Mouse (Mus musculus): ENCODE results near the gene Tcf7l1. TPM values are rescaled to one million over a fixed set of nuclear protein-coding genes. Genes with fewer than 3 reads are reported as not detected.

Gene Tcf7l1
- polyA plus RNA-seq, 1 experiment from 2014 or later: 13.6 TPM

- ATAC-seq (replicated peaks; ENCODE audit: extremely low read depth, insufficient read depth, low FRiP score): no peak
- H3K9ac ChIP-seq (ENCODE audit: low read length): no peak overlapping the region
- 51% methylated on average over 16 of the region's 16 CpGs for WGBS
- no peaks in the 10 kb centered on the region for H3K27me3 ChIP-seq (ENCODE audit: control insufficient read depth, insufficient read depth, low read length)
- H3K4me3 ChIP-seq (ENCODE audit: low read length): no peak overlapping the region
- H3K27ac ChIP-seq (ENCODE audit: low read length): no peak overlapping the region
- H3K36me3 ChIP-seq (ENCODE audit: control insufficient read depth, insufficient read depth): no peaks in the 10 kb centered on the region
- no peaks in the 10 kb centered on the region for H3K4me1 ChIP-seq (ENCODE audit: control insufficient read depth, insufficient read depth, low read length)
- H3K9me3 ChIP-seq (replicated peaks; ENCODE audit: control insufficient read depth, low read length): no peaks in the 10 kb centered on the region
- H3K4me2 ChIP-seq (ENCODE audit: low read depth, low read length): no peak overlapping the region
These were observed 6.4 kb upstream of the Tcf7l1 start for GRCm38 (mm10) chr6:72795444-72795843.

GRCm38 (mm10) chr6:72794870-72795269 is 5.8 kb upstream of the Tcf7l1 start:
- Histone ChIP-seq H3K27me3 (ENCODE audit: control insufficient read depth, insufficient read depth, low read length) (no peaks in the 10 kb centered on the region), H3K4me2 (ENCODE audit: low read depth, low read length) (no peak overlapping the region), H3K4me1 (ENCODE audit: control insufficient read depth, insufficient read depth, low read length) (peaks cover under 1% of the 10 kb centered on the region), H3K9ac (ENCODE audit: low read length) (no peak overlapping the region), H3K9me3 (replicated peaks; ENCODE audit: control insufficient read depth, low read length) (no peaks in the 10 kb centered on the region), H3K36me3 (ENCODE audit: control insufficient read depth, insufficient read depth) (no peaks in the 10 kb centered on the region), H3K27ac (ENCODE audit: low read length) (no peak overlapping the region), H3K4me3 (ENCODE audit: low read length) (no peak overlapping the region)
- ATAC-seq (replicated peaks; ENCODE audit: extremely low read depth, insufficient read depth, low FRiP score): no peak
- 53% methylated on average over 7 of the region's 7 CpGs for WGBS

- Histone ChIP-seq H3K9ac (ENCODE audit: low read length) (no peak overlapping the region), H3K27ac (ENCODE audit: low read length) (no peak overlapping the region), H3K4me1 (ENCODE audit: control insufficient read depth, insufficient read depth, low read length) (peaks cover 8% of the 10 kb centered on the region), H3K27me3 (ENCODE audit: control insufficient read depth, insufficient read depth, low read length) (no peaks in the 10 kb centered on the region), H3K4me3 (ENCODE audit: low read length) (no peak overlapping the region), H3K9me3 (replicated peaks; ENCODE audit: control insufficient read depth, low read length) (no peaks in the 10 kb centered on the region), H3K4me2 (ENCODE audit: low read depth, low read length) (no peak overlapping the region), H3K36me3 (ENCODE audit: control insufficient read depth, insufficient read depth) (no peaks in the 10 kb centered on the region)
- WGBS: 92% methylated on average over 8 of the region's 8 CpGs
- ATAC-seq (replicated peaks; ENCODE audit: extremely low read depth, insufficient read depth, low FRiP score): no peak
These were observed 3.6 kb upstream of the Tcf7l1 start for GRCm38 (mm10) chr6:72792641-72793040.

- Histone ChIP-seq H3K27me3 (ENCODE audit: control insufficient read depth, insufficient read depth, low read length) (no peaks in the 10 kb centered on the region), H3K27ac (ENCODE audit: low read length) (peak overlapping the region; percentile 81), H3K9ac (ENCODE audit: low read length) (peak overlapping the region; percentile 92), H3K4me1 (ENCODE audit: control insufficient read depth, insufficient read depth, low read length) (peaks cover 14% of the 10 kb centered on the region), H3K9me3 (replicated peaks; ENCODE audit: control insufficient read depth, low read length) (no peaks in the 10 kb centered on the region), H3K4me3 (ENCODE audit: low read length) (peak overlapping the region; percentile 84), H3K36me3 (ENCODE audit: control insufficient read depth, insufficient read depth) (no peaks in the 10 kb centered on the region), H3K4me2 (ENCODE audit: low read depth, low read length) (peak overlapping the region; percentile 93)
- peak; percentile 5; the same call in 1 of the 2 replicates for ATAC-seq (replicated peaks; ENCODE audit: extremely low read depth, insufficient read depth, low FRiP score)
- 1% methylated on average over 69 of the region's 69 CpGs for WGBS
These were observed 834 bp downstream of the Tcf7l1 start for GRCm38 (mm10) chr6:72787948-72788891.

- H3K4me1 ChIP-seq (ENCODE audit: control insufficient read depth, insufficient read depth, low read length): peaks cover 14% of the 10 kb centered on the region
- H3K9me3 ChIP-seq (replicated peaks; ENCODE audit: control insufficient read depth, low read length): no peaks in the 10 kb centered on the region
- WGBS: 28% methylated on average over 19 of the region's 19 CpGs
- H3K27me3 ChIP-seq (ENCODE audit: control insufficient read depth, insufficient read depth, low read length): no peaks in the 10 kb centered on the region
- H3K4me3 ChIP-seq (ENCODE audit: low read length): peak overlapping the region; percentile 84
- no peak overlapping the region; the same call in 1 of the 2 replicates for H3K27ac ChIP-seq (ENCODE audit: low read length)
- H3K36me3 ChIP-seq (ENCODE audit: control insufficient read depth, insufficient read depth): no peaks in the 10 kb centered on the region
- no peak for ATAC-seq (replicated peaks; ENCODE audit: extremely low read depth, insufficient read depth, low FRiP score)
- H3K9ac ChIP-seq (ENCODE audit: low read length): peak overlapping the region; percentile 92
- H3K4me2 ChIP-seq (ENCODE audit: low read depth, low read length): peak overlapping the region; percentile 93
These were observed 1.6 kb downstream of the Tcf7l1 start for GRCm38 (mm10) chr6:72787322-72787947.

- Histone ChIP-seq H3K4me1 (ENCODE audit: control insufficient read depth, insufficient read depth, low read length) (peaks cover 11% of the 10 kb centered on the region), H3K4me3 (ENCODE audit: low read length) (no peak overlapping the region), H3K36me3 (ENCODE audit: control insufficient read depth, insufficient read depth) (peaks cover 8% of the 10 kb centered on the region; the same call in 1 of the 2 replicates), H3K9ac (ENCODE audit: low read length) (no peak overlapping the region), H3K27ac (ENCODE audit: low read length) (no peak overlapping the region), H3K9me3 (replicated peaks; ENCODE audit: control insufficient read depth, low read length) (peaks cover 5% of the 10 kb centered on the region; the same call in 1 of the 2 replicates), H3K4me2 (ENCODE audit: low read depth, low read length) (no peak overlapping the region), H3K27me3 (ENCODE audit: control insufficient read depth, insufficient read depth, low read length) (no peaks in the 10 kb centered on the region)
- 86% methylated on average over 4 of the region's 4 CpGs for WGBS
- no peak for ATAC-seq (replicated peaks; ENCODE audit: extremely low read depth, insufficient read depth, low FRiP score)
These were observed 5.3 kb downstream of the Tcf7l1 start for GRCm38 (mm10) chr6:72783780-72784179.

- H3K4me1 ChIP-seq (ENCODE audit: control insufficient read depth, insufficient read depth, low read length): peaks cover 3% of the 10 kb centered on the region; the same call in 1 of the 2 replicates
- peaks cover 8% of the 10 kb centered on the region; the same call in 1 of the 2 replicates for H3K36me3 ChIP-seq (ENCODE audit: control insufficient read depth, insufficient read depth)
- H3K4me3 ChIP-seq (ENCODE audit: low read length): no peak overlapping the region
- WGBS: 87% methylated on average over 15 of the region's 15 CpGs
- peaks cover 5% of the 10 kb centered on the region; the same call in 1 of the 2 replicates for H3K9me3 ChIP-seq (replicated peaks; ENCODE audit: control insufficient read depth, low read length)
- H3K27me3 ChIP-seq (ENCODE audit: control insufficient read depth, insufficient read depth, low read length): no peaks in the 10 kb centered on the region
- no peak overlapping the region for H3K27ac ChIP-seq (ENCODE audit: low read length)
- no peak for ATAC-seq (replicated peaks; ENCODE audit: extremely low read depth, insufficient read depth, low FRiP score)
- no peak overlapping the region for H3K9ac ChIP-seq (ENCODE audit: low read length)
- H3K4me2 ChIP-seq (ENCODE audit: low read depth, low read length): no peak overlapping the region
These were observed 10.0 kb downstream of the Tcf7l1 start for GRCm38 (mm10) chr6:72778779-72779776.

- H3K4me3 ChIP-seq (ENCODE audit: low read length): no peak overlapping the region
- no peak overlapping the region for H3K27ac ChIP-seq (ENCODE audit: low read length)
- peaks cover 8% of the 10 kb centered on the region; the same call in 1 of the 2 replicates for H3K36me3 ChIP-seq (ENCODE audit: control insufficient read depth, insufficient read depth)
- H3K4me1 ChIP-seq (ENCODE audit: control insufficient read depth, insufficient read depth, low read length): peaks cover 3% of the 10 kb centered on the region; the same call in 1 of the 2 replicates
- WGBS: 90% methylated on average over 4 of the region's 4 CpGs
- no peak overlapping the region for H3K4me2 ChIP-seq (ENCODE audit: low read depth, low read length)
- H3K9ac ChIP-seq (ENCODE audit: low read length): no peak overlapping the region
- ATAC-seq (replicated peaks; ENCODE audit: extremely low read depth, insufficient read depth, low FRiP score): no peak
- peaks cover 5% of the 10 kb centered on the region; the same call in 1 of the 2 replicates for H3K9me3 ChIP-seq (replicated peaks; ENCODE audit: control insufficient read depth, low read length)
- no peaks in the 10 kb centered on the region for H3K27me3 ChIP-seq (ENCODE audit: control insufficient read depth, insufficient read depth, low read length)
These were observed 11.8 kb downstream of the Tcf7l1 start for GRCm38 (mm10) chr6:72777212-72777611.
